Mouse (Mus musculus) kidney, embryonic 14.5 days (tissue): ENCODE results near the gene Atpif1. TPM values are rescaled to one million over a fixed set of nuclear protein-coding genes. Genes with fewer than 3 reads are reported as not detected.
"Not testable (repeated sequence)": the region's sequence is repeated elsewhere in the genome, so short reads cannot be mapped to it uniquely, and the experiment has no call there.

ENCODE experiments used
- ATAC-seq: fragments of 200-750 bp; cut with Nextera tagmentation; 2 replicates; pipeline ENCODE4 v1.8.0; 2017; ENCODE audit warnings: moderate number of reproducible peaks, mild to moderate bottlenecking, moderate TSS enrichment, moderate library complexity; ENCODE audit not compliant: low FRiP score, low TSS enrichment
- H3K27ac ChIP-seq: fragments of 300-500 bp; sonication (generic); 2 replicates; pipeline ENCODE4 v1.5.1; 2014; ENCODE audit warnings: low read depth, mild to moderate bottlenecking, low read length, moderate library complexity, mixed read lengths
- H3K27me3 ChIP-seq: fragments of 300-500 bp; sonication (generic); 2 replicates; pipeline ENCODE4 v1.6.1; 2014; ENCODE audit warnings: mild to moderate bottlenecking, low read length; ENCODE audit not compliant: control insufficient read depth, insufficient read depth
- H3K36me3 ChIP-seq: fragments of 300-500 bp; sonication (generic); 2 replicates; pipeline ENCODE4 v1.6.1; 2014; ENCODE audit warnings: low read length, mixed read lengths; ENCODE audit not compliant: control insufficient read depth, insufficient read depth
- H3K4me1 ChIP-seq: fragments of 300-500 bp; sonication (generic); 2 replicates; pipeline ENCODE4 v1.6.1; 2014; ENCODE audit warnings: low read length, mixed read lengths; ENCODE audit not compliant: control insufficient read depth, insufficient read depth
- H3K4me2 ChIP-seq: fragments of 300-500 bp; sonication (generic); replicated peaks from 2 replicates; pipeline ENCODE4 v1.6.1; 2014; ENCODE audit warnings: low read depth, mild to moderate bottlenecking, low read length
- H3K4me3 ChIP-seq: fragments of 300-500 bp; sonication (generic); 2 replicates; pipeline ENCODE4 v1.5.1; 2014; ENCODE audit warnings: mild to moderate bottlenecking, low read length
- H3K9ac ChIP-seq: fragments of 300-500 bp; sonication (generic); 2 replicates; pipeline ENCODE4 v1.6.1; 2014; ENCODE audit warnings: low read depth, mild to moderate bottlenecking, low read length, moderate library complexity
- H3K9me3 ChIP-seq: fragments of 300-500 bp; sonication (generic); 2 replicates; pipeline ENCODE4 v1.6.1; 2016; ENCODE audit warnings: low read length; ENCODE audit not compliant: control insufficient read depth
- WGBS: fragments of 180-500 bp; shearing (Covaris S2); extraction: QIAGEN DNeasy Blood & Tissue Kit; methylation state at CpG from one replicate; pipeline ENCODE4 v1.1.7; 2014; 5-methylcytosine and 5-hydroxymethylcytosine counted together
- polyA plus RNA-seq: library from polyadenylated mRNA; unstranded; fragments of >200 nt; fragmentation: Nextera tagmentation; extraction: Ambion mirVana; gene quantifications from 2 replicates; pipeline ENCODE4 v1.2.1, GENCODE M21; 2014

The Atpif1 gene
- polyA plus RNA-seq, 1 experiment from 2014 or later, result 1,253 TPM

GRCm38 (mm10) chr4:132563261-132563660 is 29.8 kb upstream of the Atpif1 start:
- H3K4me3 ChIP-seq, result no peak overlapping the region
- H3K4me1 ChIP-seq, result no peaks in the 10 kb centered on the region
- H3K9me3 ChIP-seq, result no peaks in the 10 kb centered on the region
- no peak overlapping the region for H3K27ac ChIP-seq
- no peaks in the 10 kb centered on the region for H3K36me3 ChIP-seq
- WGBS, result 81% methylated on average over 3 of the region's 3 CpGs
- ATAC-seq, result no peak
- H3K9ac ChIP-seq, result no peak overlapping the region
- H3K27me3 ChIP-seq, result no peaks in the 10 kb centered on the region
- H3K4me2 ChIP-seq, result no peak overlapping the region

GRCm38 (mm10) chr4:132555550-132555949 is 22.1 kb upstream of the Atpif1 start:
- H3K9me3 ChIP-seq, H3K4me1 ChIP-seq, H3K4me3 ChIP-seq, H3K9ac ChIP-seq, ATAC-seq, H3K4me2 ChIP-seq, H3K27me3 ChIP-seq, H3K27ac ChIP-seq: not testable (repeated sequence)
- H3K36me3 ChIP-seq, result peaks cover 31% of the 10 kb centered on the region
- WGBS, result 91% methylated on average over 7 of the region's 7 CpGs

- no peak overlapping the region for H3K27ac ChIP-seq
- WGBS, result 83% methylated on average over 8 of the region's 8 CpGs
Observed at GRCm38 (mm10) chr4:132554653-132555052, 21.2 kb upstream of the Atpif1 start.

GRCm38 (mm10) chr4:132554221-132554620 is 20.8 kb upstream of the Atpif1 start:
- Histone ChIP-seq H3K4me2 (no peak overlapping the region), H3K27ac (no peak overlapping the region), H3K4me3 (no peak overlapping the region), H3K36me3 (peaks cover 44% of the 10 kb centered on the region), H3K9me3 (no peaks in the 10 kb centered on the region), H3K27me3 (no peaks in the 10 kb centered on the region), H3K9ac (no peak overlapping the region), H3K4me1 (no peaks in the 10 kb centered on the region)
- no peak for ATAC-seq
- WGBS, result 81% methylated on average over 5 of the region's 5 CpGs

More at GRCm38 (mm10) chr4:132554653-132555052, 21.2 kb upstream of the Atpif1 start:
- no peak overlapping the region for H3K4me3 ChIP-seq
- peaks cover 40% of the 10 kb centered on the region for H3K36me3 ChIP-seq
- H3K4me2 ChIP-seq, result no peak overlapping the region
- H3K9me3 ChIP-seq, result no peaks in the 10 kb centered on the region
- no peaks in the 10 kb centered on the region for H3K27me3 ChIP-seq
- H3K4me1 ChIP-seq, result no peaks in the 10 kb centered on the region
- H3K9ac ChIP-seq, result no peak overlapping the region
- no peak for ATAC-seq

- peaks cover 92% of the 10 kb centered on the region for H3K36me3 ChIP-seq
- no peaks in the 10 kb centered on the region for H3K4me1 ChIP-seq
- H3K27ac ChIP-seq, result no peak overlapping the region
- H3K4me3 ChIP-seq, result no peak overlapping the region
- H3K27me3 ChIP-seq, result no peaks in the 10 kb centered on the region
- H3K4me2 ChIP-seq, result no peak overlapping the region
- H3K9ac ChIP-seq, result no peak overlapping the region
- ATAC-seq, result peak; percentile 72; the same call in 1 of the 2 replicates
- H3K9me3 ChIP-seq, result no peaks in the 10 kb centered on the region
- 35% methylated on average over 8 of the region's 8 CpGs for WGBS
Observed at GRCm38 (mm10) chr4:132545851-132546250, 12.4 kb upstream of the Atpif1 start.

- H3K27ac ChIP-seq, result no peak overlapping the region
- no peak for ATAC-seq
- WGBS, result 55% methylated on average over 1 of the region's 1 CpGs
- H3K4me1 ChIP-seq, result no peaks in the 10 kb centered on the region
- H3K9me3 ChIP-seq, result no peaks in the 10 kb centered on the region
- H3K4me3 ChIP-seq, result no peak overlapping the region
- H3K36me3 ChIP-seq, result peaks cover 86% of the 10 kb centered on the region
- no peak overlapping the region for H3K9ac ChIP-seq
- H3K27me3 ChIP-seq, result no peaks in the 10 kb centered on the region
- no peak overlapping the region for H3K4me2 ChIP-seq
Observed at GRCm38 (mm10) chr4:132542724-132543123, 9.3 kb upstream of the Atpif1 start.

- Histone ChIP-seq H3K36me3 (peaks cover 75% of the 10 kb centered on the region), H3K9ac (no peak overlapping the region), H3K4me2 (no peak overlapping the region), H3K4me1 (peaks cover 8% of the 10 kb centered on the region; the same call in 1 of the 2 replicates), H3K9me3 (no peaks in the 10 kb centered on the region), H3K27me3 (no peaks in the 10 kb centered on the region), H3K27ac (no peak overlapping the region), H3K4me3 (no peak overlapping the region)
- 88% methylated on average over 4 of the region's 4 CpGs for WGBS
- ATAC-seq, result no peak
Observed at GRCm38 (mm10) chr4:132541413-132541812, 8.0 kb upstream of the Atpif1 start.

- Histone ChIP-seq H3K27me3 (no peaks in the 10 kb centered on the region), H3K4me3 (no peak overlapping the region), H3K4me1 (peaks cover 8% of the 10 kb centered on the region; the same call in 1 of the 2 replicates), H3K4me2 (no peak overlapping the region), H3K27ac (no peak overlapping the region), H3K36me3 (peaks cover 61% of the 10 kb centered on the region), H3K9me3 (no peaks in the 10 kb centered on the region), H3K9ac (no peak overlapping the region)
- ATAC-seq, result no peak
- 93% methylated on average over 5 of the region's 5 CpGs for WGBS
Observed at GRCm38 (mm10) chr4:132539481-132539880, 6.0 kb upstream of the Atpif1 start.

- H3K9me3 ChIP-seq, result no peaks in the 10 kb centered on the region
- peaks cover 8% of the 10 kb centered on the region; the same call in 1 of the 2 replicates for H3K4me1 ChIP-seq
- H3K9ac ChIP-seq, result peak within 1 kb of the TSS; percentile 96
- H3K4me2 ChIP-seq, result peak within 1 kb of the TSS; percentile 83
- under 1% methylated on average over 60 of the region's 60 CpGs for whole genome bisulfite sequencing
- H3K4me3 ChIP-seq, result peak within 1 kb of the TSS; percentile 99
- peak; percentile 80 for ATAC-seq
- no peaks in the 10 kb centered on the region for H3K27me3 ChIP-seq
- peak within 1 kb of the TSS; percentile 73; the same call in 1 of the 2 replicates for H3K27ac ChIP-seq
- H3K36me3 ChIP-seq, result peaks cover 34% of the 10 kb centered on the region
Observed at GRCm38 (mm10) chr4:132535406-132536121, 2.1 kb upstream of the Atpif1 start, which contains the start of gene Dnajc8. TSS of gene Dnajc8 (plus strand) at chr4:132535550.
